Mouse (Mus musculus) intestine, embryonic 16.5 days (tissue): ENCODE results near the gene Fryl. TPM values are rescaled to one million over a fixed set of nuclear protein-coding genes. Genes with fewer than 3 reads are reported as not detected.

Experiments
- ATAC-seq: fragments of 200-750 bp; cut with Nextera tagmentation; 2 replicates; pipeline ENCODE4 v1.8.0; 2017; ENCODE audit warnings: moderate TSS enrichment, moderate library complexity
- H3K27ac ChIP-seq: fragments of 300-500 bp; sonication (generic); 2 replicates; pipeline ENCODE4 v1.5.1; 2014; ENCODE audit warnings: mild to moderate bottlenecking, low read length
- H3K27me3 ChIP-seq: fragments of 300-500 bp; sonication (generic); replicated peaks from 2 replicates; pipeline ENCODE4 v1.6.1; 2014; ENCODE audit warnings: low read length, control low read depth, mixed read lengths; ENCODE audit not compliant: control insufficient read depth, insufficient read depth
- H3K36me3 ChIP-seq: fragments of 300-500 bp; sonication (generic); 2 replicates; pipeline ENCODE4 v1.6.1; 2014; ENCODE audit warnings: low read length, control low read depth; ENCODE audit not compliant: control insufficient read depth, insufficient read depth
- H3K4me1 ChIP-seq: fragments of 300-500 bp; sonication (generic); 2 replicates; pipeline ENCODE4 v1.6.1; 2014; ENCODE audit warnings: low read length, control low read depth, mixed read lengths; ENCODE audit not compliant: control insufficient read depth, insufficient read depth
- H3K4me2 ChIP-seq: fragments of 300-500 bp; sonication (generic); 2 replicates; pipeline ENCODE4 v1.6.1; 2014; ENCODE audit warnings: low read depth, low read length, control low read depth
- H3K4me3 ChIP-seq: fragments of 300-500 bp; sonication (generic); 2 replicates; pipeline ENCODE4 v1.5.1; 2014; ENCODE audit warnings: mild to moderate bottlenecking, low read length
- H3K9ac ChIP-seq: fragments of 300-500 bp; sonication (generic); 2 replicates; pipeline ENCODE4 v1.6.1; 2014; ENCODE audit warnings: low read depth, low read length
- H3K9me3 ChIP-seq: fragments of 300-500 bp; sonication (generic); 2 replicates; pipeline ENCODE4 v1.6.1; 2016; ENCODE audit warnings: low read length, control low read depth; ENCODE audit not compliant: control insufficient read depth
- WGBS: fragments of 180-500 bp; shearing (Covaris S2); extraction: QIAGEN DNeasy Blood & Tissue Kit; methylation state at CpG from one replicate; pipeline ENCODE4 v1.1.7; 2014; 5-methylcytosine and 5-hydroxymethylcytosine counted together
- polyA plus RNA-seq: library from polyadenylated mRNA; unstranded; fragments of >200 nt; fragmentation: Nextera tagmentation; extraction: Ambion mirVana; gene quantifications from 2 replicates; pipeline ENCODE4 v1.2.1, GENCODE M21; 2015

Gene Fryl
- polyA plus RNA-seq, 1 experiment from 2014 or later: 22.6 TPM

- ATAC-seq: no peak
- Histone ChIP-seq H3K4me2 (no peak overlapping the region), H3K9ac (no peak overlapping the region), H3K4me3 (no peak overlapping the region), H3K9me3 (no peaks in the 10 kb centered on the region), H3K36me3 (no peaks in the 10 kb centered on the region), H3K27me3 (no peaks in the 10 kb centered on the region), H3K27ac (no peak overlapping the region), H3K4me1 (peaks cover 14% of the 10 kb centered on the region)
- 42% methylated on average over 4 of the region's 4 CpGs for WGBS
Observed at GRCm38 (mm10) chr5:73185424-73185823, 71.0 kb downstream of the Fryl start.

GRCm38 (mm10) chr5:73182701-73183447 lies 73.5 kb downstream of the Fryl start:
- WGBS: 67% methylated on average over 12 of the region's 12 CpGs
- Histone ChIP-seq H3K27me3 (no peaks in the 10 kb centered on the region), H3K4me1 (peaks cover 3% of the 10 kb centered on the region; the same call in 1 of the 2 replicates), H3K4me2 (no peak overlapping the region), H3K27ac (0 out of 2 replicates have a peak overlapping the region, but pooled peaks have one; percentile 10), H3K36me3 (no peaks in the 10 kb centered on the region), H3K9me3 (no peaks in the 10 kb centered on the region), H3K9ac (no peak overlapping the region), H3K4me3 (no peak overlapping the region)
- ATAC-seq: peak; percentile 69

GRCm38 (mm10) chr5:73182191-73182590 lies 74.2 kb downstream of the Fryl start:
- Histone ChIP-seq H3K36me3 (no peaks in the 10 kb centered on the region), H3K27me3 (no peaks in the 10 kb centered on the region), H3K9me3 (no peaks in the 10 kb centered on the region), H3K27ac (no peak overlapping the region), H3K4me2 (no peak overlapping the region), H3K4me1 (peaks cover 3% of the 10 kb centered on the region; the same call in 1 of the 2 replicates), H3K4me3 (no peak overlapping the region), H3K9ac (no peak overlapping the region)
- peak; percentile 89 for ATAC-seq
- 46% methylated on average over 9 of the region's 9 CpGs for WGBS

GRCm38 (mm10) chr5:73176294-73176693 lies 80.1 kb downstream of the Fryl start:
- Histone ChIP-seq H3K36me3 (no peaks in the 10 kb centered on the region), H3K27ac (no peak overlapping the region), H3K9me3 (no peaks in the 10 kb centered on the region), H3K9ac (no peak overlapping the region), H3K4me2 (no peak overlapping the region), H3K4me3 (no peak overlapping the region), H3K4me1 (no peaks in the 10 kb centered on the region), H3K27me3 (no peaks in the 10 kb centered on the region)
- 75% methylated on average over 4 of the region's 4 CpGs for WGBS
- ATAC-seq: no peak

GRCm38 (mm10) chr5:73175377-73176147 lies 80.9 kb downstream of the Fryl start:
- H3K4me1 ChIP-seq: no peaks in the 10 kb centered on the region
- no peak overlapping the region for H3K4me3 ChIP-seq
- H3K9me3 ChIP-seq: no peaks in the 10 kb centered on the region
- WGBS: 87% methylated on average over 12 of the region's 12 CpGs
- no peak for ATAC-seq
- H3K27me3 ChIP-seq: no peaks in the 10 kb centered on the region
- no peak overlapping the region for H3K9ac ChIP-seq
- H3K27ac ChIP-seq: no peak overlapping the region
- H3K36me3 ChIP-seq: no peaks in the 10 kb centered on the region
- H3K4me2 ChIP-seq: no peak overlapping the region

- Histone ChIP-seq H3K4me2 (no peak overlapping the region), H3K4me3 (no peak overlapping the region), H3K9me3 (no peaks in the 10 kb centered on the region), H3K4me1 (peaks cover 17% of the 10 kb centered on the region), H3K36me3 (no peaks in the 10 kb centered on the region), H3K9ac (no peak overlapping the region), H3K27ac (no peak overlapping the region), H3K27me3 (no peaks in the 10 kb centered on the region)
- ATAC-seq: no peak
- WGBS: 79% methylated on average over 12 of the region's 12 CpGs
Observed at GRCm38 (mm10) chr5:73171876-73172480, 84.4 kb downstream of the Fryl start.

- Histone ChIP-seq H3K9ac (no peak overlapping the region), H3K36me3 (no peaks in the 10 kb centered on the region), H3K9me3 (no peaks in the 10 kb centered on the region), H3K4me2 (no peak overlapping the region), H3K27ac (no peak overlapping the region), H3K4me1 (peaks cover 17% of the 10 kb centered on the region), H3K27me3 (no peaks in the 10 kb centered on the region), H3K4me3 (no peak overlapping the region)
- 42% methylated on average over 1 of the region's 1 CpGs for WGBS
- ATAC-seq: no peak
Observed at GRCm38 (mm10) chr5:73171203-73171602, 85.2 kb downstream of the Fryl start.

- H3K27ac ChIP-seq: no peak overlapping the region
- ATAC-seq: peak; percentile 90
- WGBS: 13% methylated on average over 5 of the region's 5 CpGs
- H3K4me2 ChIP-seq: no peak overlapping the region
- H3K9me3 ChIP-seq: no peaks in the 10 kb centered on the region
- H3K4me3 ChIP-seq: no peak overlapping the region
- no peaks in the 10 kb centered on the region for H3K36me3 ChIP-seq
- H3K27me3 ChIP-seq: no peaks in the 10 kb centered on the region
- H3K9ac ChIP-seq: no peak overlapping the region
- H3K4me1 ChIP-seq: peaks cover 17% of the 10 kb centered on the region
Observed at GRCm38 (mm10) chr5:73168769-73169272, 87.6 kb downstream of the Fryl start.
